Mouse (Mus musculus) erythroblast, embryonic 14.5 days (primary cell): Measurements from ENCODE around the gene Arhgef12. TPM values are rescaled to one million over a fixed set of nuclear protein-coding genes. Genes with fewer than 3 reads are reported as not detected.

Experiments used
- H3K27me3 ChIP-seq: 2 replicates; pipeline ENCODE4 v1.6.1; 2012; ENCODE audit warnings: inconsistent platforms; ENCODE audit not compliant: control insufficient read depth
- H3K36me3 ChIP-seq: 2 replicates; pipeline ENCODE4 v1.6.1; 2012; ENCODE audit warnings: mild to moderate bottlenecking, inconsistent platforms; ENCODE audit not compliant: control insufficient read depth
- H3K4me1 ChIP-seq: 2 replicates; pipeline ENCODE4 v1.6.1; 2012; ENCODE audit warnings: inconsistent platforms; ENCODE audit not compliant: control insufficient read depth
- H3K4me3 ChIP-seq: replicated peaks from 2 replicates; pipeline ENCODE3; 2012; ENCODE audit warnings: moderate library complexity, mild to moderate bottlenecking, inconsistent platforms
- H3K9me3 ChIP-seq: 2 replicates; pipeline ENCODE4 v1.6.1; 2012; ENCODE audit warnings: low read length, inconsistent platforms, mixed read lengths; ENCODE audit not compliant: control insufficient read depth
- GATA1 ChIP-seq: IDR thresholded peaks from 2 replicates; pipeline ENCODE4 v1.6.1; 2012; ENCODE audit warnings: low read length, inconsistent platforms, mixed read lengths
- TAL1 ChIP-seq: IDR thresholded peaks from 3 replicates; pipeline ENCODE4 v1.6.1; 2012; ENCODE audit warnings: low read length, inconsistent platforms, mixed read lengths
- polyA plus RNA-seq: library from polyadenylated mRNA; stranded (reverse); fragments of >175 nt; gene quantifications from 2 replicates; pipeline ENCODE4 v1.2.3, GENCODE M21; 2012

Arhgef12 gene
- polyA plus RNA-seq, 1 experiment: 1.4 TPM

DNA sequence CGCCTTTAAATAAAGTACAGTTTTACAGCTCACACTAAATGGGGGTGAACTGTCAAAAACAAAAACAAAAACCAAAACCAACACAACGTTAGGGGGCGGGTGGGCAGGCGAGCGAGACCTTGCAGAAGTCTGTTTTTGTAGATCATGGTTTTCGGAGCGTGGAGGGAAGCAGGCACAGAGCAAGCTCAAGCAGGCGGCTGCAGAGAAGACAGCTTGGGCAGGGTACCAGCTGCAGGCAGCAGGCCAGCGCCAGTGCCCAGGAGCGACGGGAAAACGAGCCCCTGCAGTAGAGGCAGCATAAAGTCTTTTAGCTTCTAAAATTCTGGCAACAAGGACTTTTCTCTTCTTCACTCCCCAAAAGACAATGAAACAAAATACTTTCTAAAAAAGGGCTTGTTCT lies 142.7 kb downstream of the Arhgef12 start:
- no peak for TF ChIP-seq GATA1
- no peak for TF ChIP-seq TAL1
- Histone ChIP-seq H3K27me3 (no peaks in the 10 kb centered on the region), H3K36me3 (peaks cover 35% of the 10 kb centered on the region), H3K4me3 (no peak overlapping the region), H3K9me3 (no peaks in the 10 kb centered on the region), H3K4me1 (no peaks in the 10 kb centered on the region)

DNA sequence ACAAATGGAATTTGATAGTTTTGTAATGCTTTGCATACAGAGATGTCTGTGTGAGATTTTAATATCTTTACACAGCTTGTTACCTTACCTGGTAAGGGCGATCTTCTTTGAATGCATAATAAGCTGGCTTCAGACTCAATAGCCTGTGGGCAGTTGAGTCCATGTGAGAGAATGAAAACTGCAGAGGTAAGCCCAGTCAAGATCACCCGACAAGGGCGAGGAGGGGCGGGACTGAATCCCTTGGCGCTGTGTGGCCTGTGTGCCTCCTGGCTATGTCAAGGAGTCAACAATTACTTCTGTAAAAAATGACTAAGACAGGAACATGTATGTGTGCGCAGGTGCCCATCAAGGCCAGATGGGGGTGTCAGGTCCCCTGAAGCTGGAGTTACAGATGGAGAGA lies 144.5 kb downstream of the Arhgef12 start:
- TF ChIP-seq TAL1: no peak
- TF ChIP-seq GATA1: no peak
- no peaks in the 10 kb centered on the region for H3K4me1 ChIP-seq
- H3K9me3 ChIP-seq: no peaks in the 10 kb centered on the region
- peaks cover 18% of the 10 kb centered on the region for H3K36me3 ChIP-seq
- no peak overlapping the region for H3K4me3 ChIP-seq
- H3K27me3 ChIP-seq: no peaks in the 10 kb centered on the region

DNA sequence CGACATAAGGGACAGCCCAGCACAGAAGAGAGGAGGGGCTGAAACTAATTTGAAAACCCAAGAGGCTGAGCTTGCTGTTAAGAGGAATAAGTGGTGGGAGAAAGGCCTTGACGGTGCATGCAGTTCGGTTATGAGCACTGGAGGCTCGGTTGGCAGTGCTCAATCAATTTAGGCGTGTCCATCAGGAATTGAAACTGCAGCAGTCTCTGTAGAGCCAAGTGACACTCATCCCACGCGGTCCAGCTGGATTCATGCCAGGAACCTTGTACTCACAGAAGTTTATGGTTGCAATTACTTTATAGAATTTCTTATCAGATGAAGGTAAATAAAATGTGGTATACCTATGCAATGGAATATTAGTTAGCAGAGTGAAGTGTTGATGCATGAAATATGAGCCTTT lies 148.6 kb downstream of the Arhgef12 start:
- no peak overlapping the region for H3K4me3 ChIP-seq
- peaks cover 2% of the 10 kb centered on the region; the same call in 1 of the 2 replicates for H3K36me3 ChIP-seq
- no peak for TF ChIP-seq TAL1
- TF ChIP-seq GATA1: no peak
- H3K27me3 ChIP-seq: no peaks in the 10 kb centered on the region
- H3K4me1 ChIP-seq: no peaks in the 10 kb centered on the region
- H3K9me3 ChIP-seq: peaks cover 4% of the 10 kb centered on the region; the same call in 1 of the 2 replicates

- H3K36me3 ChIP-seq: no peaks in the 10 kb centered on the region
- H3K4me3 ChIP-seq: no peak overlapping the region
- H3K27me3 ChIP-seq: peaks cover 39% of the 10 kb centered on the region
- no peak for TF ChIP-seq TAL1
- TF ChIP-seq GATA1: no peak
- H3K9me3 ChIP-seq: no peaks in the 10 kb centered on the region; the same call in 1 of the 2 replicates
- peaks cover 4% of the 10 kb centered on the region; the same call in 1 of the 2 replicates for H3K4me1 ChIP-seq
These were observed 158.7 kb downstream of the Arhgef12 start for GRCm38 (mm10) chr9:42948381-42948780.

GRCm38 (mm10) chr9:42945174-42945573 lies 161.9 kb downstream of the Arhgef12 start:
- Histone ChIP-seq H3K4me3 (no peak overlapping the region), H3K36me3 (no peaks in the 10 kb centered on the region), H3K4me1 (peaks cover 4% of the 10 kb centered on the region; the same call in 1 of the 2 replicates), H3K9me3 (no peaks in the 10 kb centered on the region; the same call in 1 of the 2 replicates), H3K27me3 (peaks cover 66% of the 10 kb centered on the region)
- TF ChIP-seq GATA1: no peak
- no peak for TF ChIP-seq TAL1

DNA sequence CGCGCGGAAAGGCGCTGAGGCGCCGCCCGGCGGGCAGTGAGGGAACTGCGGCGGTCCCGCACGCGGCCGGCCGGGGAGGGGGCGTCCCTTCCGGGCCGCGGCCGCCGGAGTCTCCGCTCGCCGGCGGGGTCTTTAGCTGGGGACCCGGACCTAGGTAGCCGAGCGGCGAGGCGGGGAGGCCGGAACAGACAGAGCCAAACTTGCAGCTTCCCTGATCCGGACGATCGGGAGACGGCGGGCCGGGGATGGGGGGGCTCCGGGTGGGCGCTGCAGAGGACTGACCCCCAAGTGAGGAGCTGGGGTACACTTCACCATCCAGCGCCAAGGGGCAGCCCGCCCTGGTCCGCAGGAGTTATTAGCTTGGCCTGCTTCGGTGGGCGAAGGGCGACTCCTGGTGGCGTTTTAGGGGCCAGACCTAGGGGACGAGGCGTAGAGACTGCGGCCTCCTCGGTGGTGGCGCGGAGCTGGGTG lies 162.5 kb downstream of the Arhgef12 start:
- H3K4me1 ChIP-seq: peaks cover 4% of the 10 kb centered on the region; the same call in 1 of the 2 replicates
- peaks cover 70% of the 10 kb centered on the region for H3K27me3 ChIP-seq
- TF ChIP-seq TAL1: no peak
- no peak for TF ChIP-seq GATA1
- H3K9me3 ChIP-seq: no peaks in the 10 kb centered on the region; the same call in 1 of the 2 replicates
- peak overlapping the region; percentile 40 for H3K4me3 ChIP-seq
- H3K36me3 ChIP-seq: no peaks in the 10 kb centered on the region

DNA sequence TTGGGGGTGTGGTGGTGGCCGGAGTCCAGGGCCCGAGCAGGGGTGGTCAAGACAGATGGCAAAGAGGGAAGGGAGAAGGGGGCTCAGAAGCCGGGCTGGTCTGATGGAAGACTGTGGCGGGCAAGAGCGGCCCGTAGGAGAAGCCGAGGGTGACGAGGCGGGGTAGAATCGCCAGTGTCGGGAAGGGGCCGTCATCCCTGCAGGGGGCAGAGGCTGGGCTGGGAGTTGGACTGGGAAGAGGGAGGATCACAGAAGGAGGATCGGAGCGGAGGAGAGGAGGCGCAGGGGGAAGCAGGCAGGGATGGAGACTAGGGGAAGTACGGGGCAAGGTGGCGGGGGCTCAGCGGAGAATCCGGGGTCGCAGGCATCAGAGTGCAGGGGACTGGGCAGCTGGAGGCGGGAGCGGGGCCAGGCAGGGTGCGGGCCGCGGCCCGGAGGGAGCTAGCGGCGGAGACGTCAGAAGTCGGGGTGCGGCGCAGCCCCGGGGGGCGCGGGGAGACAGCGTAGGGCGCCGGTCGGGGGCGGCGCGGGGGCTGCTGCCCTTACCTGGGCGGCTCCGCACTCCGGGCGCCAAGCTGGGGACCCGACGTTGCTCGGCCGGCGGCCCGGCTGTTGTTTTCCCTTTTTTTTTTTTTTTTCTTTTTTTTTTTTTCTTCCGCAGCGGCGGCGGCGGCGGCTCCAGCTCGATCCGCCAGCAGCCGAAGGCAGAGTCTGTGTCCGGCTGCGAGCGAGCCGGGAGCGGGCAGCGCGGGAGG lies 163.1 kb downstream of the Arhgef12 start, which contains the start of gene Grik4:
TSS of gene Grik4 (minus strand) at position 713 of the 755 bp plus-strand sequence.
- Histone ChIP-seq H3K36me3 (no peaks in the 10 kb centered on the region), H3K4me3 (peak within 1 kb of the TSS; percentile 44), H3K4me1 (peaks cover 4% of the 10 kb centered on the region; the same call in 1 of the 2 replicates), H3K9me3 (no peaks in the 10 kb centered on the region; the same call in 1 of the 2 replicates), H3K27me3 (peaks cover 70% of the 10 kb centered on the region)
- TF ChIP-seq GATA1 (no peak), TAL1 (no peak)

DNA sequence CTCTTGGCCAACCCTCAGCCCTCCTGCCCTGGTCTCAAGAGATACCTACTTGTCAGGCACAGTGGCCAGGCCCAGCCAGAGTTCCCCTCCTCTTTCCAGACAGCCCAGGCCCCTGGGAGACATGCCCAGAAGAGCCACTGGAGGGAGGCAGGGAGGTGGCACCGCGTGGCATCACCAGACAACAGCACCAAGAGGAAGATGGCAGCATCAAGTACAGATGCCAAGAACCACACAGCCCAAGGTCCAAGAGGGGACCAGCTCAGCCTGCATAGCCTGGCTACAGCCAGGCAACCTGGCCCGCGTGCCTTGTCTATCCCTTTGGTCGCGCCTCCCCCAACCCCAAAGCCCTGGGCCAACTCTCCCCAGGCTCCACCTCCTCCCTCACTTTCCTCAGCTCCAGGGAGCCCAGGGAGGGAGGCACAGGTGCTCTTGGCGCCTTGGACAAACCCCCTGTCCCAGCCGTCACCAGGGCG lies 163.9 kb downstream of the Arhgef12 start:
- Histone ChIP-seq H3K4me3 (no peak overlapping the region), H3K4me1 (peaks cover 4% of the 10 kb centered on the region; the same call in 1 of the 2 replicates), H3K36me3 (no peaks in the 10 kb centered on the region), H3K9me3 (no peaks in the 10 kb centered on the region; the same call in 1 of the 2 replicates), H3K27me3 (peaks cover 70% of the 10 kb centered on the region)
- TF ChIP-seq TAL1: no peak
- TF ChIP-seq GATA1: no peak

- peaks cover 69% of the 10 kb centered on the region for H3K27me3 ChIP-seq
- H3K4me1 ChIP-seq: peaks cover 4% of the 10 kb centered on the region; the same call in 1 of the 2 replicates
- TF ChIP-seq TAL1 (no peak), GATA1 (no peak)
- no peak overlapping the region for H3K4me3 ChIP-seq
- no peaks in the 10 kb centered on the region for H3K36me3 ChIP-seq
- no peaks in the 10 kb centered on the region; the same call in 1 of the 2 replicates for H3K9me3 ChIP-seq
These were observed 164.9 kb downstream of the Arhgef12 start for GRCm38 (mm10) chr9:42942148-42942547.
